Mouse (Mus musculus): ENCODE results near the gene Nolc1. TPM values are rescaled to one million over a fixed set of nuclear protein-coding genes. Genes with fewer than 3 reads are reported as not detected.
A peak's percentile ranks its signal among the peaks of the same experiment; 100 is the strongest.

Gene Nolc1
- total and polyA plus RNA-seq, 3 experiments, result 116 to 153 (median 147) TPM

DNA sequence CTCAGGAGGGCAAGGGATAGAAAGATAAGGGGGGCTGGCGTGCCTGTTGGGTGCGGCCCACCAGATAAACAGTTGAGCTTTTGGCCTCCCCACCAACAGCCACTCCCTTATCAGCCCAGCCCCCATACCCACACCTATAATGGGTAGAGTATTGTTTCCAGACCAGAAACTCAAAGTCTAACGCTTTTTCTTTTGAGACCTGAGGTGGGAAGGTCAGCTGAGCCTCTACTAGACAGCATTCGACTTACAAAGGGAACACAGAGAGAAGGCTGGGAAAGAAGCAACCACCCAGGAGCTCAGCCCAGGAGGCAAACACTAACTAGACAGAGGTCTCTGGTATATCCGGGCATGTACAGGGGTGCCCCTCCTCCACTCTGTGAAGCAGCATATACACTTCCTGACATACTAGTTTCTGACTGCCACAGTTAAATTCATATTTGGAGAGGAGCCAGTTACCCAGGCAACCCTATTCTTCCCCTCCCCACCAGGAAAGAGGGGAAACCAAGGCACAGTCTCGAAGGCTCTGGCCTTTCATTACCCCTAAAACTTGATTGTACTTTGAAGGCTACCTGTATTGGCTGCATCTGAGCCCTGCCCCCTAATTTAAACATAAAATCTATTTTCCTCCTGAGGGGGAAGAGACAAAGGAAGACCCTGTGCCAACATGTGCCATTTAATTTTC, 38.3 kb upstream of the Nolc1 start:
- peak; percentile 50 for DNase-seq (ENCODE audit: low spot score)
- no peaks in the 10 kb centered on the region for H3K27me3 ChIP-seq (ENCODE audit: insufficient read depth, low read length)
- TF ChIP-seq GATA1 (IDR thresholded peaks at IDR 0.05; ENCODE audit: borderline replicate concordance, low read length) (no peak), TAL1 (conservative IDR thresholded peaks at IDR 0.05; ENCODE audit: low read depth, low read length) (peak; percentile 72; the same call in 1 of the 2 replicates), POLR2AphosphoS5 (IDR thresholded peaks at IDR 0.05; ENCODE audit: insufficient replicate concordance, low read depth, low read length) (no peak)
- ATAC-seq (ENCODE audit: extremely low read depth, insufficient number of reproducible peaks, low FRiP score, poor library complexity, severe bottlenecking), result no peak
- peaks cover 82% of the 10 kb centered on the region for H3K4me1 ChIP-seq (ENCODE audit: insufficient read depth, low read depth, low read length)
- H3K9me3 ChIP-seq (replicated peaks), result no peaks in the 10 kb centered on the region
- peak overlapping the region; percentile 88 for H3K4me3 ChIP-seq (ENCODE audit: low read depth, low read length)
- peaks cover 74% of the 10 kb centered on the region for H3K36me3 ChIP-seq (replicated peaks)

- Histone ChIP-seq H3K4me3 (ENCODE audit: low read depth, low read length) (peak overlapping the region; percentile 88), H3K4me1 (ENCODE audit: insufficient read depth, low read depth, low read length) (peaks cover 83% of the 10 kb centered on the region), H3K27me3 (ENCODE audit: insufficient read depth, low read length) (no peaks in the 10 kb centered on the region), H3K36me3 (replicated peaks) (peaks cover 74% of the 10 kb centered on the region), H3K9me3 (replicated peaks) (no peaks in the 10 kb centered on the region)
- no peak for DNase-seq (ENCODE audit: low spot score)
- TF ChIP-seq GATA2 (IDR thresholded peaks at IDR 0.05; ENCODE audit: borderline replicate concordance, low read depth, low read length) (no peak), GATA1 (IDR thresholded peaks at IDR 0.05; ENCODE audit: borderline replicate concordance, low read length) (no peak), POLR2AphosphoS5 (IDR thresholded peaks at IDR 0.05; ENCODE audit: insufficient replicate concordance, low read depth, low read length) (no peak), CTCF (IDR thresholded peaks at IDR 0.05; ENCODE audit: low read depth, low read length) (no peak), TAL1 (conservative IDR thresholded peaks at IDR 0.05; ENCODE audit: low read depth, low read length) (no peak)
- no peak for ATAC-seq (ENCODE audit: extremely low read depth, insufficient number of reproducible peaks, low FRiP score, poor library complexity, severe bottlenecking)
Measured at GRCm38 (mm10) chr19:46037925-46038850, 37.5 kb upstream of the Nolc1 start.

- ATAC-seq (ENCODE audit: extremely low read depth, insufficient number of reproducible peaks, low FRiP score, poor library complexity, severe bottlenecking), result no peak
- TF ChIP-seq POLR2AphosphoS5 (IDR thresholded peaks at IDR 0.05; ENCODE audit: insufficient replicate concordance, low read depth, low read length) (no peak), GATA1 (IDR thresholded peaks at IDR 0.05; ENCODE audit: borderline replicate concordance, low read length) (no peak), CTCF (IDR thresholded peaks at IDR 0.05; ENCODE audit: low read depth, low read length) (no peak), TAL1 (conservative IDR thresholded peaks at IDR 0.05; ENCODE audit: low read depth, low read length) (no peak), GATA2 (IDR thresholded peaks at IDR 0.05; ENCODE audit: borderline replicate concordance, low read depth, low read length) (no peak)
- no peaks in the 10 kb centered on the region for H3K27me3 ChIP-seq (ENCODE audit: insufficient read depth, low read length)
- DNase-seq (ENCODE audit: low spot score), result no peak
- H3K36me3 ChIP-seq (replicated peaks), result peaks cover 72% of the 10 kb centered on the region
- no peaks in the 10 kb centered on the region for H3K9me3 ChIP-seq (replicated peaks)
- peak overlapping the region; percentile 88 for H3K4me3 ChIP-seq (ENCODE audit: low read depth, low read length)
- H3K4me1 ChIP-seq (ENCODE audit: insufficient read depth, low read depth, low read length), result peaks cover 86% of the 10 kb centered on the region
Measured at GRCm38 (mm10) chr19:46038851-46039260, 36.8 kb upstream of the Nolc1 start.

DNA sequence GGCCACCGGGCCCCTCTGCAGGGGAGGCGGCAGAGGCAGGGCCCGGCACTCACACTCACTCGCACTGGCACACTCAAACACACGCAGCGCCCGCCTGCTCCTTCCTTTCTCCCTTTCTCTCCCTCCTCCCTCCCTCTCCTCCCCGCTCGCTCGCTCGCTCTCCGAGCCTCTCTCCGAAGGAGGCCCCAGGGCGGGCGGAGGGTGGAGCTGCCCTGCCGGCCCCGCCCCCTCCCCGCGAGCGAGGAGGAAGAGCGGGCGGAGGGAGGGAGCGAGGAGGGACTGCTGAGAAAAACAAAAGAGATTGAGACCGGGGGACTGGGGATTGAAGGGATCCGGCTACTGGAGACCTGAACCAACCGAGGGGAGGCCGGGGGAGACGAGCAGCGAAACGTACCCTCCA, 36.2 kb upstream of the Nolc1 start:
- Histone ChIP-seq H3K4me3 (ENCODE audit: low read depth, low read length) (peak overlapping the region; percentile 88), H3K36me3 (replicated peaks) (peaks cover 66% of the 10 kb centered on the region), H3K9me3 (replicated peaks) (no peaks in the 10 kb centered on the region), H3K4me1 (ENCODE audit: insufficient read depth, low read depth, low read length) (peaks cover 84% of the 10 kb centered on the region), H3K27me3 (ENCODE audit: insufficient read depth, low read length) (no peaks in the 10 kb centered on the region)
- TF ChIP-seq POLR2AphosphoS5 (IDR thresholded peaks at IDR 0.05; ENCODE audit: insufficient replicate concordance, low read depth, low read length) (no peak), GATA2 (IDR thresholded peaks at IDR 0.05; ENCODE audit: borderline replicate concordance, low read depth, low read length) (no peak), TAL1 (conservative IDR thresholded peaks at IDR 0.05; ENCODE audit: low read depth, low read length) (no peak), GATA1 (IDR thresholded peaks at IDR 0.05; ENCODE audit: borderline replicate concordance, low read length) (no peak)
- peak; percentile 95 for DNase-seq (ENCODE audit: low spot score)
- peak; percentile 67 for ATAC-seq (ENCODE audit: extremely low read depth, insufficient number of reproducible peaks, low FRiP score, poor library complexity, severe bottlenecking)

GRCm38 (mm10) chr19:46040149-46040902, 35.3 kb upstream of the Nolc1 start:
- no peak for DNase-seq (ENCODE audit: low spot score)
- H3K9me3 ChIP-seq (replicated peaks), result no peaks in the 10 kb centered on the region
- no peak for ATAC-seq (ENCODE audit: extremely low read depth, insufficient number of reproducible peaks, low FRiP score, poor library complexity, severe bottlenecking)
- no peak for TF ChIP-seq GATA1 (IDR thresholded peaks at IDR 0.05; ENCODE audit: borderline replicate concordance, low read length)
- TF ChIP-seq GATA2 (IDR thresholded peaks at IDR 0.05; ENCODE audit: borderline replicate concordance, low read depth, low read length), result no peak
- no peak for TF ChIP-seq CTCF (IDR thresholded peaks at IDR 0.05; ENCODE audit: low read depth, low read length)
- TF ChIP-seq TAL1 (conservative IDR thresholded peaks at IDR 0.05; ENCODE audit: low read depth, low read length), result no peak
- no peak for TF ChIP-seq POLR2AphosphoS5 (IDR thresholded peaks at IDR 0.05; ENCODE audit: insufficient replicate concordance, low read depth, low read length)
- peaks cover 57% of the 10 kb centered on the region for H3K36me3 ChIP-seq (replicated peaks)
- peak overlapping the region; percentile 88; the same call in 1 of the 2 replicates for H3K4me3 ChIP-seq (ENCODE audit: low read depth, low read length)
- H3K4me1 ChIP-seq (ENCODE audit: insufficient read depth, low read depth, low read length), result peaks cover 77% of the 10 kb centered on the region
- H3K27me3 ChIP-seq (ENCODE audit: insufficient read depth, low read length), result no peaks in the 10 kb centered on the region
